Mouse (Mus musculus): ENCODE results near the gene Ankdd1b.

DNA sequence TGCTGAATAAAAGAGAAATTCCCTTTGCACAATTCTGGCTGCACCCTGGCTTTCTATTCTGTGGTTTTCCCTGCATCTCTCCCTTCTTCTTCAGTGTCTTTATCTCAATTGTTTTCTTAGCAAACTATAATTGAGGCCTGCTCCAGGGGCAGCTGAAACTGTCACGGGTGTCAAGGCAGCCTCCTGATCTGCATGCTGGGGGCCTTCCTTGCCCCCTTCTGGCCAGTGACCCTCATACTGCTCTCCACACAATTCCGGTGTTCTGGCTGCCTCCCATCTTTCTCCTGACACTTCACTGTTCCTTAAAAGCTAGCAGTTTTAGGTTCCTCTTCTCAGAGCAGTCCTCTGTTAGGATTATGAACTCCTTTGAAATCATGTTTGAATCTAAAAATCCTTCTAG is 81.7 kb downstream of the Ankdd1b start:
- TF ChIP-seq MAFK (IDR thresholded peaks at IDR 0.05; ENCODE audit: insufficient read depth, low read depth, low read length) = no peak
- TF ChIP-seq CHD2 (IDR thresholded peaks at IDR 0.05; ENCODE audit: low read depth, low read length) = no peak
- no peak for TF ChIP-seq ZNF384 (IDR thresholded peaks at IDR 0.05; ENCODE audit: low read depth, low read length)
- TF ChIP-seq ZC3H11A (IDR thresholded peaks at IDR 0.05; ENCODE audit: borderline replicate concordance, low read depth, low read length) = no peak
